Mouse (Mus musculus) spleen, postnatal 10 days (tissue): ENCODE data around the gene Olfr988.
"Not testable (repeated sequence)": the region's sequence is repeated elsewhere in the genome, so short reads cannot be mapped to it uniquely, and the experiment has no call there.

ENCODE experiments used
- DNase-seq, 2 experiments: peaks; one replicate each; pipeline ENCODE4 v3.0.0; 2021 to 2022; ENCODE audit warnings: low spot score in 2 of 2

Gene Olfr988

DNA sequence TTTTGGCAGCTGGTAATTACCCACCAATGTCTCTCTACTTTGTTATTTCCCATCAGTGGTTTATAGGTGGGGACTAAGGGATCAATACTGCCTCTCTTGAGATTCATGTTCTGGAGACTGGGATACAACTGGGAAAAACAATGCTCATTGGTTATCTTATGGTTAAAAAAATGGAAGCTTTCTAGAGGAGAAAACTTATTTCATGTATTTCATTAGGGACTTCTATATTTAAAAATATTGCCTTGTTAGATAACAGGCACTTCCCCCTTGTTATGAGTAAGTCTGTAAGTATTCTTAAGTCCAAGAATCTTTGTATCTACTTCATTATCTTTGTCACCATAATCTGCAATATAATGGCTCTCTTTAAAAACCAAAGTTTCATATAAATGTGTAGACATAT lies at the start of gene Olfr988:
TSS of gene Olfr988 (minus strand) at position 101 of the 400 bp plus-strand sequence.
- DNase-seq = not testable (repeated sequence)

GRCm38 (mm10) chr2:85409369-85409768 lies 46.3 kb upstream of the Olfr988 start, which contains the start of gene Olfr992:
TSS of gene Olfr992 (minus strand) at chr2:85409469.
- DNase-seq = no peak

DNA sequence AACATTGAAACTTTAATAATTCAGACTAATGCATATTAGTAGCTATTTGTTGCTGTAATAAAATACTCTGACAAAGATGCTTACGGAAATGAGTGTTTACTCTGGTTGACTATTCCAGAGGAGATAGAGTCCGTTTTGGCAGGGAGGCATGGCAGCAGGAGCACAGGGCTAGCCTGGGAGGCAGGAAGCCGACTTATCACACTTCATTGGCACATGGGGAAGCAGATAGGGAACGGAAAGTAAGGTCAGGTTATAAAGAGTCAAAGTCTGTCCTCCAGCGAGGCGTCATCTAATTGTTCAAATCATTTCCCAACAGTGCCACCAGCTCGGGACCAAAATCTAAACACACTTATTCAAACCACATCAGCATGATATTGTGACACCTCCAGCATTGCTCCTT lies 23.1 kb downstream of the Olfr988 start:
- no peak for DNase-seq

- not testable (repeated sequence) for DNase-seq
Observed at GRCm38 (mm10) chr2:85339215-85339614, 23.8 kb downstream of the Olfr988 start, which contains the start of gene Olfr987. TSS of gene Olfr987 (minus strand) at chr2:85339315.

DNA sequence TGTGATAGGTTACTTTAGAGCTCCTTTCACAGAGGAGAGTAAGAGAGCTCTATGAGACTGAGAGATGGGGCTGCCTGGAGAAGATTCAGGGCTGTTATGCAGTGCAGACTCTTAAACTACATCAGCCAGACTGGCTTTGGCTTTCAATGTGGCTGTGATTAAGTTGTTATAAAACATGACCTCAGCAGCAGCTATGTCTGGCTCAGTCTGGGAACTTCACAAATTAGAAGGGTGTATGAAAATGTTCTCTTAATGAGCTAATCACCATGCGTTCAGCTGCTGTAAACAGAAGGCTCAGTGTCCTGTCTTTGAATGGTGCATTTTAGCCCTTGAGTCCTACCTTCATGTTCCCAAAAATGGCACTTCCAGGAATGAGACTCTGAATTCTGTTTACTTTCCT lies 43.9 kb downstream of the Olfr988 start:
- no peak for DNase-seq
